Mouse (Mus musculus) myocyte (in vitro differentiated cells): Measurements from ENCODE around the gene Slu7.

Experiments
- CEBPB ChIP-seq: IDR thresholded peaks from 2 replicates; pipeline ENCODE4 v1.6.1; 2011; ENCODE audit warnings: mild to moderate bottlenecking, moderate library complexity; ENCODE audit not compliant: poor library complexity, insufficient read depth, severe bottlenecking
- E2F4 ChIP-seq: IDR thresholded peaks from one replicate; pipeline ENCODE4 v1.6.1; 2011; ENCODE audit warnings: mild to moderate bottlenecking, control low read depth, moderate library complexity; ENCODE audit not compliant: insufficient read depth
- MAX ChIP-seq: IDR thresholded peaks from one replicate; pipeline ENCODE4 v1.6.1; 2011; ENCODE audit warnings: low read depth, mild to moderate bottlenecking, control low read depth
- MYOD1 ChIP-seq, 3 experiments: IDR thresholded peaks; one replicate each; pipeline ENCODE4 v1.6.1; 2011; ENCODE audit warnings: control low read depth in 2 of 3, low read depth in 2 of 3, mild to moderate bottlenecking in 2 of 3, moderate library complexity in 1 of 3; ENCODE audit not compliant: insufficient read length in 2 of 3, control insufficient read depth in 1 of 3
- MYOG ChIP-seq, 3 experiments: IDR thresholded peaks; one replicate each; pipeline ENCODE4 v1.6.1; 2011; ENCODE audit warnings: control low read depth in 2 of 3, low read depth in 2 of 3, mild to moderate bottlenecking in 2 of 3; ENCODE audit not compliant: insufficient read length in 2 of 3, control insufficient read depth in 1 of 3, insufficient read depth in 1 of 3
- POLR2A ChIP-seq: IDR thresholded peaks from one replicate; pipeline ENCODE4 v1.6.1; 2011; ENCODE audit warnings: low read depth, mild to moderate bottlenecking, control low read depth, moderate library complexity; ENCODE audit not compliant: insufficient read length
- POLR2AphosphoS2 ChIP-seq: IDR thresholded peaks from one replicate; pipeline ENCODE4 v1.6.1; 2011; ENCODE audit warnings: low read depth, control low read depth; ENCODE audit not compliant: insufficient read length
- REST ChIP-seq: IDR thresholded peaks from one replicate; pipeline ENCODE4 v1.6.1; 2011; ENCODE audit warnings: mild to moderate bottlenecking, control low read depth, moderate library complexity; ENCODE audit not compliant: insufficient read depth, insufficient read length
- SRF ChIP-seq: IDR thresholded peaks from one replicate; pipeline ENCODE4 v1.6.1; 2011; ENCODE audit warnings: low read depth; ENCODE audit not compliant: control insufficient read depth, insufficient read length
- TCF12 ChIP-seq: IDR thresholded peaks from one replicate; pipeline ENCODE4 v1.6.1; 2011; ENCODE audit warnings: mild to moderate bottlenecking, control low read depth; ENCODE audit not compliant: poor library complexity, insufficient read depth, severe bottlenecking
- TCF3 ChIP-seq: IDR thresholded peaks from one replicate; pipeline ENCODE4 v1.6.1; 2011; ENCODE audit warnings: low read depth, control low read depth; ENCODE audit not compliant: insufficient read length
- USF1 ChIP-seq: IDR thresholded peaks from one replicate; pipeline ENCODE4 v1.6.1; 2011; ENCODE audit warnings: low read depth, mild to moderate bottlenecking, control low read depth, moderate library complexity

- TF ChIP-seq MYOG (IDR thresholded peaks at IDR 0.05; ENCODE audit: control insufficient read depth in 1 of 3, insufficient read depth in 1 of 3, insufficient read length in 2 of 3, low read depth in 2 of 3) (no peak), MYOD1 (IDR thresholded peaks at IDR 0.05; ENCODE audit: control insufficient read depth in 1 of 3, insufficient read length in 2 of 3, low read depth in 2 of 3) (no peak), POLR2A (no peak), E2F4 (no peak), CEBPB (no peak), MAX (no peak), TCF12 (no peak), TCF3 (no peak), USF1 (no peak), POLR2AphosphoS2 (no peak), REST (no peak), SRF (no peak)
Observed at GRCm38 (mm10) chr11:43492663-43493062, 59.1 kb downstream of the Slu7 start.
